Mouse (Mus musculus): ENCODE results near the gene Erbb4. TPM values are rescaled to one million over a fixed set of nuclear protein-coding genes. Genes with fewer than 3 reads are reported as not detected.

The Erbb4 gene
- polyA plus RNA-seq, 1 experiment from 2014 or later: 23.7 TPM

GRCm38 (mm10) chr1:68892041-68892440 lies 215.8 kb downstream of the Erbb4 start:
- Histone ChIP-seq H3K9me3 (ENCODE audit: control insufficient read depth, low read length) (no peaks in the 10 kb centered on the region), H3K36me3 (replicated peaks; ENCODE audit: control insufficient read depth, insufficient read depth) (no peaks in the 10 kb centered on the region), H3K4me1 (replicated peaks; ENCODE audit: control insufficient read depth, insufficient read depth, low read length) (0 out of 2 replicates have a peak, but pooled peaks cover 2% of the 10 kb centered on the region), H3K4me3 (replicated peaks; ENCODE audit: low read length) (no peak overlapping the region), H3K4me2 (replicated peaks) (no peak overlapping the region), H3K9ac (no peak overlapping the region), H3K27ac (no peak overlapping the region), H3K27me3 (ENCODE audit: control insufficient read depth, insufficient read depth, low read length) (no peaks in the 10 kb centered on the region)
- ATAC-seq (ENCODE audit: low FRiP score) (no peak), DNase-seq (ENCODE audit: low spot score) (no peak)
- 74% methylated on average over 2 of the region's 2 CpGs for WGBS

DNA sequence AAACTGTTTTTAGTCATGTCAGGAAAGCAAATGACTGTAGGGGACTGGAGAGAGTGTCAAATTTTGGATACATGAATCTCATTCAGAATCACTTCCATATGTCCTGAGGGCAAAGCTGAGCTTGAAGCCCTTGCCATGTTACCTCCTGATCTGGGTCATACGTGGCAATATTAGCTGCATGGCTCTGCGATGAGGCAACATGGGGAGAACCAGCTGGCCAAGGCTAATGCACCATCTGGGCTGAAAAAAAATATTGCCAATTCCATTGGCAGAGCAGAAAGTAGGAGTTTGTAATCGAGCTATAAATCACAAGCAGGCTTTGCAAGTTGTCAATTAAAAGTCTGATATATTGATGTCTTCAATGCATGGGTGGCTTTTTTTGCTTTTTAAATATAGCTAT lies 221.0 kb downstream of the Erbb4 start:
- ATAC-seq (ENCODE audit: low FRiP score): 0 out of 2 replicates have a peak, but pooled peaks have one; percentile 68
- Histone ChIP-seq H3K9ac (no peak overlapping the region), H3K27ac (no peak overlapping the region), H3K4me2 (replicated peaks) (no peak overlapping the region), H3K4me1 (replicated peaks; ENCODE audit: control insufficient read depth, insufficient read depth, low read length) (no peaks in the 10 kb centered on the region), H3K9me3 (ENCODE audit: control insufficient read depth, low read length) (no peaks in the 10 kb centered on the region), H3K4me3 (replicated peaks; ENCODE audit: low read length) (no peak overlapping the region), H3K27me3 (ENCODE audit: control insufficient read depth, insufficient read depth, low read length) (no peaks in the 10 kb centered on the region), H3K36me3 (replicated peaks; ENCODE audit: control insufficient read depth, insufficient read depth) (no peaks in the 10 kb centered on the region)
- 41% methylated on average over 3 of the region's 3 CpGs for WGBS
- peak; percentile 60 for DNase-seq (ENCODE audit: low spot score)

- Histone ChIP-seq H3K4me2 (replicated peaks) (no peak overlapping the region), H3K4me3 (replicated peaks; ENCODE audit: low read length) (no peak overlapping the region), H3K27ac (no peak overlapping the region; the same call in 1 of the 2 replicates), H3K36me3 (replicated peaks; ENCODE audit: control insufficient read depth, insufficient read depth) (no peaks in the 10 kb centered on the region), H3K9me3 (ENCODE audit: control insufficient read depth, low read length) (no peaks in the 10 kb centered on the region), H3K27me3 (ENCODE audit: control insufficient read depth, insufficient read depth, low read length) (no peaks in the 10 kb centered on the region), H3K4me1 (replicated peaks; ENCODE audit: control insufficient read depth, insufficient read depth, low read length) (0 out of 2 replicates have a peak, but pooled peaks cover 4% of the 10 kb centered on the region), H3K9ac (no peak overlapping the region)
- ATAC-seq (ENCODE audit: low FRiP score) (no peak), DNase-seq (ENCODE audit: low spot score) (no peak)
- 48% methylated on average over 8 of the region's 8 CpGs for WGBS
Measured at GRCm38 (mm10) chr1:68874954-68875353, 232.9 kb downstream of the Erbb4 start.

GRCm38 (mm10) chr1:68873635-68874020 lies 234.2 kb downstream of the Erbb4 start:
- Histone ChIP-seq H3K27me3 (ENCODE audit: control insufficient read depth, insufficient read depth, low read length) (no peaks in the 10 kb centered on the region), H3K9ac (no peak overlapping the region), H3K36me3 (replicated peaks; ENCODE audit: control insufficient read depth, insufficient read depth) (no peaks in the 10 kb centered on the region), H3K4me2 (replicated peaks) (no peak overlapping the region), H3K4me3 (replicated peaks; ENCODE audit: low read length) (no peak overlapping the region), H3K27ac (no peak overlapping the region), H3K9me3 (ENCODE audit: control insufficient read depth, low read length) (no peaks in the 10 kb centered on the region), H3K4me1 (replicated peaks; ENCODE audit: control insufficient read depth, insufficient read depth, low read length) (0 out of 2 replicates have a peak, but pooled peaks cover 4% of the 10 kb centered on the region)
- DNase-seq (ENCODE audit: low spot score) (no peak), ATAC-seq (ENCODE audit: low FRiP score) (no peak)
- WGBS: 22% methylated on average over 1 of the region's 1 CpGs

DNA sequence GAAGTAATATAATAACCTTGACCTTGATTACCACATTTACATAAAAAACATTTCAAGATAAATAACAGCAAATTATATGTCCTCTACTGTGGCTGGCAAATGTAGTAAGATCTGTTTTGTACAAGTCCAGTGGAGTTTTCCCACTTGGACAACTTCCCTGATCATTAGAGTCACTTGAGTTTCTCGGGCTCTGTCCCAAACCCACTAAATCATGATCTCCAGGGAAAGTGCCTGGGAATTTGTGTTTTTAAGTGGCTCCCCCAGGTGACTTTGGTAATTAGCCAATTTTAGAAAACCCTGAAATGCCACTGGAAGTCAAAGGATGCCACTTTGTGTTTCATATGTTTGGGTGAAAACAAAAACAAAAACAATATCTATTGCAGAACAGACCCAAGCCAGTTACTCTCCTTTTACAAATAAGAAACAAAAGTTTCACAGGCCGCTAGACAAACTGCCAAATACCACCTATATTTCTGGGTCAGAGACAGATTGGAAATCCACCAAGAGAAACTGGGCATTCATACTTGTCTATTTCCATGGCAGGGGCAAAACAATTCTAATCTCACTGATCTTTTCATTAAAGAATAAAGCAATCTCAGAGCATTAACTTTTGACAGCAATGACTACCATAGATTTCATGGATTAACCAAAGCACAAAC lies 234.8 kb downstream of the Erbb4 start:
- H3K4me3 ChIP-seq (replicated peaks; ENCODE audit: low read length): no peak overlapping the region
- no peaks in the 10 kb centered on the region for H3K27me3 ChIP-seq (ENCODE audit: control insufficient read depth, insufficient read depth, low read length)
- H3K9ac ChIP-seq: no peak overlapping the region
- DNase-seq (ENCODE audit: low spot score) (no peak), ATAC-seq (ENCODE audit: low FRiP score) (no peak)
- 0 out of 2 replicates have a peak, but pooled peaks cover 4% of the 10 kb centered on the region for H3K4me1 ChIP-seq (replicated peaks; ENCODE audit: control insufficient read depth, insufficient read depth, low read length)
- no peak overlapping the region for H3K4me2 ChIP-seq (replicated peaks)
- H3K9me3 ChIP-seq (ENCODE audit: control insufficient read depth, low read length): no peaks in the 10 kb centered on the region
- no peak overlapping the region for H3K27ac ChIP-seq
- 52% methylated on average over 2 of the region's 2 CpGs for WGBS
- no peaks in the 10 kb centered on the region for H3K36me3 ChIP-seq (replicated peaks; ENCODE audit: control insufficient read depth, insufficient read depth)

- H3K4me2 ChIP-seq (replicated peaks): no peak overlapping the region
- no peaks in the 10 kb centered on the region for H3K27me3 ChIP-seq (ENCODE audit: control insufficient read depth, insufficient read depth, low read length)
- DNase-seq (ENCODE audit: low spot score) (no peak), ATAC-seq (ENCODE audit: low FRiP score) (no peak)
- no peak overlapping the region for H3K27ac ChIP-seq
- H3K9ac ChIP-seq: no peak overlapping the region
- H3K4me1 ChIP-seq (replicated peaks; ENCODE audit: control insufficient read depth, insufficient read depth, low read length): 0 out of 2 replicates have a peak, but pooled peaks cover 3% of the 10 kb centered on the region
- H3K4me3 ChIP-seq (replicated peaks; ENCODE audit: low read length): no peak overlapping the region
- no peaks in the 10 kb centered on the region for H3K36me3 ChIP-seq (replicated peaks; ENCODE audit: control insufficient read depth, insufficient read depth)
- WGBS: 66% methylated on average over 2 of the region's 2 CpGs
- H3K9me3 ChIP-seq (ENCODE audit: control insufficient read depth, low read length): no peaks in the 10 kb centered on the region
Measured at GRCm38 (mm10) chr1:68860341-68860740, 247.5 kb downstream of the Erbb4 start.

DNA sequence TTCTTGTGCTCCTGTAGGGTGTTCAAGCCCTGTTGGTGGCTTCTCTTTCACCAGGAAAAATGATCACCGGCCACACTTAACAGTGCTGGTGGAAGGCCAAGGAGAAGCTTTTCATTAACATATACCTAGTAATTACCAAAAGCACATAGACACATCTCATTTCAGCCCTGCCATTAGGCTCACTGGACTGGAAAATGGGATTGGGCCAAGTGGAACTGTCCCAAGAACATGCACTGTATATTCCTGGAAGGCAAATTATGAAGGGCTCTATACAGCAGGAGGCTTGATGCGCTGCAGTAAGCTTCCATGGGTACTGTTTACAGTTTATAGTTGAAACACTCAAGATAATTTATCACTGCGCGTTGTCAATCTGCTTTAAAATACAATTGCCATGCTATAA lies 248.4 kb downstream of the Erbb4 start:
- DNase-seq (ENCODE audit: low spot score) (no peak), ATAC-seq (ENCODE audit: low FRiP score) (0 out of 2 replicates have a peak, but pooled peaks have one; percentile 17)
- Histone ChIP-seq H3K27me3 (ENCODE audit: control insufficient read depth, insufficient read depth, low read length) (no peaks in the 10 kb centered on the region), H3K9ac (no peak overlapping the region), H3K9me3 (ENCODE audit: control insufficient read depth, low read length) (no peaks in the 10 kb centered on the region), H3K36me3 (replicated peaks; ENCODE audit: control insufficient read depth, insufficient read depth) (no peaks in the 10 kb centered on the region), H3K4me1 (replicated peaks; ENCODE audit: control insufficient read depth, insufficient read depth, low read length) (0 out of 2 replicates have a peak, but pooled peaks cover 3% of the 10 kb centered on the region), H3K27ac (no peak overlapping the region), H3K4me2 (replicated peaks) (no peak overlapping the region), H3K4me3 (replicated peaks; ENCODE audit: low read length) (no peak overlapping the region)
- 84% methylated on average over 4 of the region's 4 CpGs for WGBS

- Histone ChIP-seq H3K4me2 (replicated peaks) (no peak overlapping the region), H3K4me3 (replicated peaks; ENCODE audit: low read length) (no peak overlapping the region), H3K27ac (no peak overlapping the region), H3K27me3 (ENCODE audit: control insufficient read depth, insufficient read depth, low read length) (no peaks in the 10 kb centered on the region), H3K4me1 (replicated peaks; ENCODE audit: control insufficient read depth, insufficient read depth, low read length) (no peaks in the 10 kb centered on the region), H3K9me3 (ENCODE audit: control insufficient read depth, low read length) (0 out of 2 replicates have a peak, but pooled peaks cover 3% of the 10 kb centered on the region), H3K36me3 (replicated peaks; ENCODE audit: control insufficient read depth, insufficient read depth) (no peaks in the 10 kb centered on the region), H3K9ac (no peak overlapping the region)
- no peak for DNase-seq (ENCODE audit: low spot score)
- WGBS: 50% methylated on average over 4 of the region's 4 CpGs
- ATAC-seq (ENCODE audit: low FRiP score): no peak
Measured at GRCm38 (mm10) chr1:68839352-68839751, 268.5 kb downstream of the Erbb4 start.

GRCm38 (mm10) chr1:68834686-68835085 lies 273.2 kb downstream of the Erbb4 start:
- Histone ChIP-seq H3K27me3 (ENCODE audit: control insufficient read depth, insufficient read depth, low read length) (no peaks in the 10 kb centered on the region), H3K9ac (no peak overlapping the region), H3K4me3 (replicated peaks; ENCODE audit: low read length) (no peak overlapping the region), H3K4me1 (replicated peaks; ENCODE audit: control insufficient read depth, insufficient read depth, low read length) (peaks cover 6% of the 10 kb centered on the region; the same call in 1 of the 2 replicates), H3K27ac (no peak overlapping the region), H3K4me2 (replicated peaks) (no peak overlapping the region), H3K9me3 (ENCODE audit: control insufficient read depth, low read length) (0 out of 2 replicates have a peak, but pooled peaks cover 3% of the 10 kb centered on the region), H3K36me3 (replicated peaks; ENCODE audit: control insufficient read depth, insufficient read depth) (no peaks in the 10 kb centered on the region)
- 78% methylated on average over 3 of the region's 3 CpGs for WGBS
- DNase-seq (ENCODE audit: low spot score) (no peak), ATAC-seq (ENCODE audit: low FRiP score) (no peak)
